Mouse (Mus musculus) midbrain, embryonic 11.5 days (tissue): ENCODE measurements around the gene Fbxo27. TPM values are rescaled to one million over a fixed set of nuclear protein-coding genes. Genes with fewer than 3 reads are reported as not detected.

Experiments used
- ATAC-seq: fragments of 200-750 bp; cut with Nextera tagmentation; 2 replicates; pipeline ENCODE4 v1.8.0; 2017; ENCODE audit warnings: moderate TSS enrichment, moderate library complexity; ENCODE audit not compliant: low FRiP score
- DNase-seq: peaks from one replicate; pipeline ENCODE4 v3.0.0; 2015; ENCODE audit warnings: low spot score; ENCODE audit errors: missing footprints
- H3K27ac ChIP-seq: fragments of 300-500 bp; sonication (generic); 2 replicates; pipeline ENCODE4 v1.5.1; 2014; ENCODE audit warnings: low read depth, low read length
- H3K27me3 ChIP-seq: fragments of 300-500 bp; sonication (generic); 2 replicates; pipeline ENCODE4 v1.6.1; 2014; ENCODE audit warnings: mild to moderate bottlenecking, low read length, moderate library complexity, mixed read lengths; ENCODE audit not compliant: control insufficient read depth, insufficient read depth
- H3K36me3 ChIP-seq: fragments of 300-500 bp; sonication (generic); 2 replicates; pipeline ENCODE4 v1.6.1; 2014; ENCODE audit warnings: mild to moderate bottlenecking, low read length, moderate library complexity, mixed read lengths; ENCODE audit not compliant: control insufficient read depth, insufficient read depth
- H3K4me1 ChIP-seq: fragments of 300-500 bp; sonication (generic); 2 replicates; pipeline ENCODE4 v1.6.1; 2014; ENCODE audit warnings: low read length; ENCODE audit not compliant: control insufficient read depth, insufficient read depth
- H3K4me2 ChIP-seq: fragments of 300-500 bp; sonication (generic); 2 replicates; pipeline ENCODE4 v1.6.1; 2014; ENCODE audit warnings: mild to moderate bottlenecking, moderate library complexity
- H3K4me3 ChIP-seq: fragments of 300-500 bp; sonication (generic); 2 replicates; pipeline ENCODE4 v1.5.1; 2014; ENCODE audit warnings: low read depth, low read length
- H3K9ac ChIP-seq: fragments of 300-500 bp; sonication (generic); 2 replicates; pipeline ENCODE4 v1.6.1; 2014; ENCODE audit warnings: low read length
- H3K9me3 ChIP-seq: fragments of 300-500 bp; sonication (generic); 2 replicates; pipeline ENCODE4 v1.6.1; 2016; ENCODE audit warnings: low read length; ENCODE audit not compliant: control insufficient read depth
- WGBS: fragments of 180-500 bp; shearing (Covaris S2); extraction: QIAGEN DNeasy Blood & Tissue Kit; methylation state at CpG from one replicate; pipeline ENCODE4 v1.1.7; 2014; 5-methylcytosine and 5-hydroxymethylcytosine counted together
- polyA plus RNA-seq: library from polyadenylated mRNA; unstranded; fragments of >200 nt; fragmentation: Nextera tagmentation; extraction: Ambion mirVana; gene quantifications from 2 replicates; pipeline ENCODE4 v1.2.1, GENCODE M21; 2014

Fbxo27 gene
- polyA plus RNA-seq, 1 experiment from 2014 or later = 3.8 TPM

- ATAC-seq = no peak
- peak; percentile 85 for DNase-seq
- H3K27ac ChIP-seq = no peak overlapping the region
- no peak overlapping the region for H3K9ac ChIP-seq
- no peaks in the 10 kb centered on the region for H3K4me1 ChIP-seq
- no peak overlapping the region for H3K4me2 ChIP-seq
- H3K4me3 ChIP-seq = no peak overlapping the region
- H3K9me3 ChIP-seq = no peaks in the 10 kb centered on the region
- no peaks in the 10 kb centered on the region; the same call in 1 of the 2 replicates for H3K27me3 ChIP-seq
- H3K36me3 ChIP-seq = no peaks in the 10 kb centered on the region
- WGBS = 90% methylated on average over 10 of the region's 10 CpGs
Observed at GRCm38 (mm10) chr7:28717726-28718125, 25.1 kb downstream of the Fbxo27 start.

GRCm38 (mm10) chr7:28719159-28719558 is 26.5 kb downstream of the Fbxo27 start:
- Histone ChIP-seq H3K36me3 (no peaks in the 10 kb centered on the region), H3K4me3 (no peak overlapping the region), H3K4me1 (no peaks in the 10 kb centered on the region), H3K27me3 (no peaks in the 10 kb centered on the region; the same call in 1 of the 2 replicates), H3K9ac (no peak overlapping the region), H3K4me2 (no peak overlapping the region), H3K9me3 (no peaks in the 10 kb centered on the region), H3K27ac (no peak overlapping the region)
- ATAC-seq = no peak
- no peak for DNase-seq
- WGBS = 70% methylated on average over 4 of the region's 4 CpGs

- H3K9ac ChIP-seq = no peak overlapping the region
- no peaks in the 10 kb centered on the region for H3K9me3 ChIP-seq
- H3K4me2 ChIP-seq = no peak overlapping the region
- no peak for ATAC-seq
- no peak overlapping the region for H3K27ac ChIP-seq
- H3K36me3 ChIP-seq = no peaks in the 10 kb centered on the region
- H3K4me1 ChIP-seq = no peaks in the 10 kb centered on the region
- no peak for DNase-seq
- no peak overlapping the region for H3K4me3 ChIP-seq
- H3K27me3 ChIP-seq = no peaks in the 10 kb centered on the region; the same call in 1 of the 2 replicates
- WGBS = 77% methylated on average over 2 of the region's 2 CpGs
Observed at GRCm38 (mm10) chr7:28719650-28720049, 27.0 kb downstream of the Fbxo27 start.

- H3K4me2 ChIP-seq = no peak overlapping the region
- no peaks in the 10 kb centered on the region for H3K9me3 ChIP-seq
- H3K27ac ChIP-seq = no peak overlapping the region
- DNase-seq = no peak
- no peaks in the 10 kb centered on the region for H3K36me3 ChIP-seq
- H3K9ac ChIP-seq = no peak overlapping the region
- H3K4me3 ChIP-seq = no peak overlapping the region
- 82% methylated on average over 3 of the region's 3 CpGs for WGBS
- H3K27me3 ChIP-seq = no peaks in the 10 kb centered on the region; the same call in 1 of the 2 replicates
- no peak for ATAC-seq
- no peaks in the 10 kb centered on the region for H3K4me1 ChIP-seq
Observed at GRCm38 (mm10) chr7:28720753-28721537, 28.3 kb downstream of the Fbxo27 start.

GRCm38 (mm10) chr7:28722079-28722478 is 29.4 kb downstream of the Fbxo27 start:
- no peak overlapping the region for H3K9ac ChIP-seq
- no peak overlapping the region for H3K4me2 ChIP-seq
- H3K27ac ChIP-seq = no peak overlapping the region
- H3K4me3 ChIP-seq = no peak overlapping the region
- no peaks in the 10 kb centered on the region for H3K9me3 ChIP-seq
- peak; percentile 84 for DNase-seq
- no peak for ATAC-seq
- H3K36me3 ChIP-seq = no peaks in the 10 kb centered on the region
- H3K4me1 ChIP-seq = no peaks in the 10 kb centered on the region
- H3K27me3 ChIP-seq = no peaks in the 10 kb centered on the region; the same call in 1 of the 2 replicates
- WGBS = 95% methylated on average over 7 of the region's 7 CpGs

GRCm38 (mm10) chr7:28724613-28725012 is 32.0 kb downstream of the Fbxo27 start:
- Histone ChIP-seq H3K9ac (no peak overlapping the region), H3K4me3 (no peak overlapping the region), H3K4me1 (no peaks in the 10 kb centered on the region), H3K9me3 (no peaks in the 10 kb centered on the region), H3K36me3 (no peaks in the 10 kb centered on the region), H3K27ac (no peak overlapping the region), H3K4me2 (no peak overlapping the region), H3K27me3 (no peaks in the 10 kb centered on the region)
- 96% methylated on average over 2 of the region's 2 CpGs for WGBS
- ATAC-seq = no peak
- no peak for DNase-seq

GRCm38 (mm10) chr7:28726600-28726999 is 34.0 kb downstream of the Fbxo27 start:
- Histone ChIP-seq H3K9ac (no peak overlapping the region), H3K36me3 (no peaks in the 10 kb centered on the region), H3K27ac (no peak overlapping the region), H3K27me3 (no peaks in the 10 kb centered on the region; the same call in 1 of the 2 replicates), H3K9me3 (no peaks in the 10 kb centered on the region), H3K4me3 (no peak overlapping the region), H3K4me2 (no peak overlapping the region), H3K4me1 (no peaks in the 10 kb centered on the region)
- 7% methylated on average over 14 of the region's 14 CpGs for WGBS
- ATAC-seq = peak; percentile 62; the same call in 1 of the 2 replicates
- peak; percentile 97 for DNase-seq

- no peak for ATAC-seq
- H3K4me3 ChIP-seq = no peak overlapping the region
- H3K27me3 ChIP-seq = peaks cover 3% of the 10 kb centered on the region
- H3K27ac ChIP-seq = no peak overlapping the region
- H3K9me3 ChIP-seq = no peaks in the 10 kb centered on the region
- DNase-seq = peak; percentile 84
- H3K4me2 ChIP-seq = no peak overlapping the region
- H3K9ac ChIP-seq = no peak overlapping the region
- 58% methylated on average over 10 of the region's 10 CpGs for WGBS
- H3K4me1 ChIP-seq = peaks cover under 1% of the 10 kb centered on the region; the same call in 1 of the 2 replicates
- H3K36me3 ChIP-seq = no peaks in the 10 kb centered on the region
Observed at GRCm38 (mm10) chr7:28727649-28728340, 35.1 kb downstream of the Fbxo27 start.
